Mouse (Mus musculus) bone marrow, adult 2 months (tissue): ENCODE results near the gene Cacnb3.

Source experiments
- CTCF ChIP-seq: fragments of 200-500 bp; IDR thresholded peaks from 2 replicates; pipeline ENCODE4 v1.5.1; 2011; ENCODE audit warnings: low read length, control low read depth; ENCODE audit not compliant: control insufficient read depth, insufficient read depth
- POLR2A ChIP-seq: fragments of 200-500 bp; IDR thresholded peaks from 2 replicates; pipeline ENCODE4 v1.6.1; 2011; ENCODE audit warnings: low read depth, mild to moderate bottlenecking, control low read depth, low read length, borderline replicate concordance; ENCODE audit not compliant: control insufficient read depth

DNA sequence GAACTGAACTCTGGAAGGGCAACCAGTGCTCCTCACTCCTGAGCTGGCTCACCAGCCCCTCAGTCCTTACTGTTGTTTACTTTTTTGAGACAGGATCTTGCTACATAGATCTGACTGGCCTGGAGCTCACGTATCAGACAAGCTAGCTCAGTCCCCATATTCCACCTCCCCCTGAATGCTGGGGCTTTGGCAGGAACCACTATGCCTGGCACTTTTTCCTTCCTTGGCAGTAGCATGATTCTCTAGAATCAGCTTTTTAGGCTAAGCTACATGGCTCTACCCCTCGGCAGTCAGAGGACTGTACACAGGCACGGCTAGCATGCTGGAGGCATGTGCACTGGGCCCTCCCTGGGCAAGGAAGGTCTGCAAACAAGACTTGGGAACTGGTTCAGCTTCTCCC is 17.4 kb downstream of the Cacnb3 start:
- no peak for TF ChIP-seq CTCF
- no peak for TF ChIP-seq POLR2A
